Mouse (Mus musculus) MEL-GATA-1-ER (cell line): ENCODE results near the gene Hspbp1.

Source experiments
- DNase-seq: peaks from one replicate; pipeline ENCODE4 v3.0.0-alpha.2; 2012; ENCODE audit warnings: low read depth; ENCODE audit errors: extremely low read depth

The Hspbp1 gene

GRCm38 (mm10) chr7:4684632-4685417 lies at the start of gene Hspbp1:
Gene Hspbp1 (minus strand): TSS chr7:4685068.
- DNase-seq, result peak; percentile 98

- DNase-seq, result no peak
Measured at GRCm38 (mm10) chr7:4732968-4733392, 48.1 kb upstream of the Hspbp1 start.

GRCm38 (mm10) chr7:4731090-4731489 lies 46.2 kb upstream of the Hspbp1 start:
- DNase-seq, result no peak

- DNase-seq, result peak; percentile 33
Measured at GRCm38 (mm10) chr7:4725169-4725568, 40.3 kb upstream of the Hspbp1 start, which contains the start of gene Tmem150b. Gene Tmem150b (minus strand): TSS chr7:4725249.

GRCm38 (mm10) chr7:4724359-4724758 lies 39.5 kb upstream of the Hspbp1 start:
- DNase-seq, result peak; percentile 49

- DNase-seq, result peak; percentile 45
Measured at GRCm38 (mm10) chr7:4723508-4723907, 38.6 kb upstream of the Hspbp1 start.

GRCm38 (mm10) chr7:4719276-4719675 lies 34.4 kb upstream of the Hspbp1 start:
- no peak for DNase-seq

- no peak for DNase-seq
Measured at GRCm38 (mm10) chr7:4716955-4717354, 32.1 kb upstream of the Hspbp1 start.

- no peak for DNase-seq
Measured at GRCm38 (mm10) chr7:4712594-4712993, 27.7 kb upstream of the Hspbp1 start.

GRCm38 (mm10) chr7:4705098-4705497 lies 20.2 kb upstream of the Hspbp1 start:
- DNase-seq, result peak; percentile 58

- DNase-seq, result no peak
Measured at GRCm38 (mm10) chr7:4703195-4703594, 18.3 kb upstream of the Hspbp1 start.

- no peak for DNase-seq
Measured at GRCm38 (mm10) chr7:4702334-4702733, 17.5 kb upstream of the Hspbp1 start.

GRCm38 (mm10) chr7:4693004-4693403 lies 8.1 kb upstream of the Hspbp1 start:
- no peak for DNase-seq

- no peak for DNase-seq
Measured at GRCm38 (mm10) chr7:4690951-4691653, 6.2 kb upstream of the Hspbp1 start.

- DNase-seq, result no peak
Measured at GRCm38 (mm10) chr7:4690387-4690786, 5.5 kb upstream of the Hspbp1 start, which contains the start of gene Brsk1. Gene Brsk1 (plus strand): TSS chr7:4690604.

- no peak for DNase-seq
Measured at GRCm38 (mm10) chr7:4684203-4684602, 665 bp downstream of the Hspbp1 start.

GRCm38 (mm10) chr7:4683307-4683706 lies 1.6 kb downstream of the Hspbp1 start:
- DNase-seq, result no peak

GRCm38 (mm10) chr7:4675200-4675599 lies 9.7 kb downstream of the Hspbp1 start:
- DNase-seq, result no peak

- no peak for DNase-seq
Measured at GRCm38 (mm10) chr7:4674114-4674731, 10.6 kb downstream of the Hspbp1 start.

- no peak for DNase-seq
Measured at GRCm38 (mm10) chr7:4671956-4672355, 12.9 kb downstream of the Hspbp1 start.

- DNase-seq, result peak; percentile 41
Measured at GRCm38 (mm10) chr7:4670655-4671255, 14.1 kb downstream of the Hspbp1 start.

- no peak for DNase-seq
Measured at GRCm38 (mm10) chr7:4669156-4669555, 15.7 kb downstream of the Hspbp1 start.
